Mouse (Mus musculus) G1E-ER4 (cell line): ENCODE data around the gene Msto1. TPM values are rescaled to one million over a fixed set of nuclear protein-coding genes. Genes with fewer than 3 reads are reported as not detected.

Experiments
- GATA1 ChIP-seq: IDR thresholded peaks from one replicate; pipeline ENCODE4 v1.8.0; 2012; ENCODE audit warnings: low read length, inconsistent platforms
- polyA plus RNA-seq: library from polyadenylated mRNA; stranded (reverse); fragments of >175 nt; gene quantifications from 2 replicates; pipeline ENCODE4 v1.2.3, GENCODE M21; 2012

Gene Msto1
- polyA plus RNA-seq = 52.4 and 55.3 TPM in 2 replicates

DNA sequence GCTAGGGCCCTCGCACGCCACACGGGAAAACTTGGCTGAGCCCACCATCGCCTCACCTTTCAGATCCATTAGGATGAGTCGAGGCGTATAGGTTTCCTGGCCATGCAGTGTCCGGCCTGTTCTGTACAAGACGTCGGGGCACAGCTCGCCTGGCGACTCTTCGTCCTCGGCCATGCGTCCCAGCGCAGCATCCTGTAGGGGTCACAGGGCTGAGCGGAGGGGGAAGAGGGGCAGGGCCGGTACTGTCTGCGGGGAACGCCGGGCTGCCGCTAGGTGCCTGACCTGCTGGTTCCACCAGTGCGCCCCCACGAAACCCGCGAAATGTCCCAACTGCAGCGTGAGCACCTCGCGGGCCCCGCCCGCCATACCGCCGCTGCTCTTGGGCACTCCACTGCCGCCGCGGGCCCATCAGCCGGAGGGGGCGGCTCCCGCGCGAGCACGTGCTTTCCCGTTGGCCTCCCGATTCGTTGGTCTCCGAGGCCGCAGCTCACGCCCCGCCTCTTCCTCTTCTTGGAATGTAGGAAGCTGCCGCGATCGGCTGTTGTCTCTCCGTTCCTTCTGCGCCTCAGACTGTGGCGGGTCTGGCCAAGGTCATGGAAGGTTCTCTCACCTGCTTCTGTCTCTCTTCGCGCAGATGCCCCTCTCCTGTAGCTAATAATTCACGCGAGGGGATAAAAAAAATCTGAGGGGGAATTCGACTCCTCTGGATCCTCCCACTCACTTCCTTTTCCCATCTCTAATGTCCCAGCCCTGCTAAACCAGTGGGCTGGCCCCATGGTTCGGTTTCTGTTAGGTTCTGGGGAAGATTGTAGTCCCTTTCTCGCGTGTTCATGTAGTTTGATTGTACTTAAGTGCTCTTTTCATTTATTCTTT is at the start of gene Msto1:
Msto1 (minus strand) TSS at position 489 of the 873 bp plus-strand sequence.
- no peak for TF ChIP-seq GATA1

DNA sequence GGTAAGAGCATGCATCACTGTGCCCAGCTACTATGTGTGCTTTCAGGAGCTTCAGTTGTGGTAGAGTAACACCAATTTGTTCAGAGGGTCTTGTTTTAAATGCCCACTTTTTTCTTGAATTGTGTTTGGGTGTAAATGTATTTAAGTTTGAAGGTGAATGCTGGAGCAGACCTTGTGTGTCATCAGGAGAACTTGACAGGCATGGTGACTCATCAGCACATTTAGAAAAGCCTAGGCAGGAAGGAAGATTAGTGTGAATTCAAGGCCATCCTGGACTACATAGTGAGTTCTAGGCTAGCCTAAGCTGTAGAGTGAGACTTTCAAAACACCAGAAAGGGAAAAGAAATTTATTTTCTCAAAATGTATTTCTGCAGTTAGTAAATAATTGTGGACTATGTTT is 39.9 kb upstream of the Msto1 start:
- TF ChIP-seq GATA1 = no peak

GRCm38 (mm10) chr3:88953246-88953645 is 39.4 kb upstream of the Msto1 start:
- TF ChIP-seq GATA1 = no peak

- TF ChIP-seq GATA1 = no peak
Observed at GRCm38 (mm10) chr3:88951327-88951800, 37.6 kb upstream of the Msto1 start.

DNA sequence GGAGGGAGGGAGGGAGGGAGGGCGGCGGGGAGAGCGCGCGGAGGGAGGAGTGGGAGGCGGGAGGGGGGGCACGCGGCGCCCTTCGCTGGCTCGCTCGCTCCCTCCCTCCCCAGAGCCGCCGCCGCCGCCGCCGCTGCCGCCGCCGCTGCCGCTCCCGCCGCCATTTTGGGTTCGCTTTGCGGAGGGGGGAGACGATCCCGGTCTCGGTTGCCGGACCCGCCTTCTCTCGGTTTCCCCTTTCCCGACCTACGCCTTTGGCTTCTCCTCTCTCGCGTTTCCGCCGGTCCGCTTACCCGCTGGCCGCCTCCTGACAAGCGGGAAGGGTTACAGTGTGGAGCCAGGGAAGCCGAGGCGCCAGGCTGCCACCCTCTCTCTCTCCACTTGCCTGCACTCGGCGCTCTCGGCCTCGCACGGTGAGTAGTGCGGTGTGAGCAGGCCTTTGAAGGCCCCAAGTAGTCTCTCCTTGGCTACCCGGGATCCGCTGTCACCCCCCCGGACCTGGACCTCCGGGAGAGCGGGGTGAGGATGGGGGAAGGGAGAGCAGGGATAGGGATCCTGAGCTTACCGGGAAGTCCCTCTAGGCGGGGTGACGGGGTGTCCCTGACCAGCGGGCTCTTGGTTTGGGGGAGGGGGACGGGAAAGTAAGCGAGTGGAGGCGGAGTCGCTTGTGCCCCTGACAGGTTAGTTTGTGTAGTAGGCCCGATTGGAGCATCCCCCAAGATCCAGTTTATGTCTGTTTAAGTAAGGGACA is 37.0 kb upstream of the Msto1 start, which contains the start of the genes Ash1l and Dap3:
Ash1l (plus strand) TSS at position 47 of the 751 bp plus-strand sequence.
Dap3 (minus strand) TSS at position 606 of the 751 bp plus-strand sequence.
- no peak for TF ChIP-seq GATA1

DNA sequence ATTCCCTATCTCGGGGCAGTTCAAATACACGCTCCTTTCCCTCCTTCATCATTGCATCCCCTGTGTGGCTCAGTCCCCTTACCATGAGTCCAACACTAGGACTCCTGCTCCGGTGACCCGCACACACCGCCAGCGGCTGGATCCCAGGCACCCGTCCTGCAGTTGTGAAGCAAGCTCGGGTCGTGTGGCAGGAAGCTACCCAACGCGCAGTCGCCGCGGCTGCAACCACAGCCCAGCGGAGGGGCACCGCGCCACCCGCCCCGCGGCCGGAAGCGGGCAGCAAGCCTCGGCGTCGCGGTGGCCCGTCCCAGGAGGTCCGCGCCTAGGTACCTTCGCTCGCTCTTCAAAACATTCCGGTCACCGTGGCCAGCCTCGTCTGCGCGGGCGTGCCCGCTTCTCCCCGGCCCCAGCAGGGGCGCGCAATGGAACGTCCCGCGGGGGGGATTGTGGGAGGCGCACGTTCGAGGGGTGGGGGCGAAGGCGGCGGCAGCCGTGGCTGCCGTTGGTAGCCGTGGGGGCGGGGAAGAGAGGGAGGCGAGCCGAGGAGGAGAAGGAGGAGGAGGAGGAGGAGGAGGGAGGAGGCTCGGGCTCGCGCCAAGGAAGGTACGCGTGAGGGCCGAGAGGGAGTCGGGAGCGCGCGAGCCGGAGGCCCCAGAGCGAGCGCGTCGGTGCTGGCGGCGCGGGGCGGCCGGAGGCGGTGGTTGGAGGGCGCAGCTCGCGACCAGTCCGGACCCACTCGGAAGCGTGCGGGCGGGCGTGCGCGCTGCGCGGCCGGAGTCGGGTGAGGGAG is 36.2 kb upstream of the Msto1 start:
- no peak for TF ChIP-seq GATA1

GRCm38 (mm10) chr3:88944109-88944508 is 30.3 kb upstream of the Msto1 start:
- TF ChIP-seq GATA1 = no peak

GRCm38 (mm10) chr3:88942316-88942880 is 28.6 kb upstream of the Msto1 start:
- TF ChIP-seq GATA1 = no peak

GRCm38 (mm10) chr3:88939749-88940148 is 25.9 kb upstream of the Msto1 start:
- no peak for TF ChIP-seq GATA1

GRCm38 (mm10) chr3:88939071-88939470 is 25.3 kb upstream of the Msto1 start:
- no peak for TF ChIP-seq GATA1

DNA sequence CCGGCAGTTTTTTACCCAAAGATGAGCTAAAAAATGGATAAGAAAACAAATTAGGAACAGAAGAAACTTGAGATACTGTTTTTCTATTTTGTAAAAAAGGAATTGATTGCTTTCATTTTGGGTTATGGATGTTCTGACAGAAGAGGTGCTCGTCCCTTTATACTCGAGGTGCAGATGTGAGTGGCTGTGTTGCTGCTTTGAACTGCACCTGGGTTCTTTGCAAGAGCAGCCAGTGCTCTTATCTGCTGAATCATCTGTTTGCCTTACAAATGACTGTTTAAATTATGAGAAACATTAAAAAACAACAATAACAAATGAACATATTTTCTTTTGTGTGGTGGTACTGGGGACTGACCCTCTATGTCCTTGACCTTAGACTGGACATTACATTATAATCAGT is 15.7 kb upstream of the Msto1 start:
- TF ChIP-seq GATA1 = no peak

- TF ChIP-seq GATA1 = no peak
Observed at GRCm38 (mm10) chr3:88925651-88926050, 11.9 kb upstream of the Msto1 start.

DNA sequence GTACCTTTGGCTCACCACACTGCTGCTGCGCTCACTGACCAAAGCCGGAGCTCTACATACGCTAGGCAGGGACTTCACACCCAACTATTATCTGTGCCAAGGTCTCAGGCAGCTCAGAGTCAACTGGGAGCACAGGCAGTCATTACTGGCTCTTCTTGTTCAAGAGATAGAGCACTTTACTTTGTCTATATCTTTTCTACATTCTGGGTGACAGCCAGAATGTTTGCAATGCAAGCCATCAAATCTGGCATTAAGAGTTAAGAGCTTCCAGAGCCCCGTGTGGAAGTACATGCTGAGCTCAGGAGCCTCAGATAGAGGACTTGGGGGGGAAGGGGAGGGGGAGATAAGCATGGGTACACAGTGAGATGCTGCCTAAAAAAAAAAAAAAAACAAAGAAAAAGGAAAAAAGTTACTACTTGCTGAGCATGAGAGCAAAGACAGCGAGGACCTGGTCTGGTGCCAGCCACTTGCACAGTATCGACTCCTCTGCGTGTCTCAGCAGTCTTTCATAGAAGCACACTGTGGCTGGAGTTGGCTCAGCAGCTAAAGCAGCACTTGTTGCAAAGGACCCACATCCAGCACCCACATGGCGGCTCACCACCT is 10.3 kb upstream of the Msto1 start:
- TF ChIP-seq GATA1 = no peak

DNA sequence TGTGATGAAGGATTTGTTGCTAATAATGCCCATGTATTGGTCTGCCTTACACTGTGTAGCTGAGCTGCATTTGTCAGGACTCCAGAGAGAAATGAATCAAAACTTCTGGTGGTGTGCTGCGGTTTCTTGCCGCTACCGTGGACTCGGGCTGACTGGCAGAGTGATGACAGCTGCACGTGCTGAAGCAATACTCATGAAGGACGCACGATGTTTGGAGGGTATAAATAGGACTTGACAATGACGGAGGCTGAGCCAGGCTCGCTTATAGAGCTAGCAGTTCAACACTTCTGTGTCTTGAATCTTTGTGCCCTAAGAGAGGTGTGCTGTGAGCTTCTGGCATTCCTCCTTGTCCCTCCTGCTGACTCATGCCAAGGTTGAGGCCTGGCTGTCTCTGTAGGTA is 7.6 kb upstream of the Msto1 start:
- no peak for TF ChIP-seq GATA1

- no peak for TF ChIP-seq GATA1
Observed at GRCm38 (mm10) chr3:88918981-88919380, 5.2 kb upstream of the Msto1 start.
